Mouse (Mus musculus): ENCODE results near the gene Mybpc2. TPM values are rescaled to one million over a fixed set of nuclear protein-coding genes. Genes with fewer than 3 reads are reported as not detected.

Mybpc2 gene
- total RNA-seq, 2 experiments from 2014 or later, result not detected

Small RNA genes lying within 50 kb of the gene (microRNA-seq; reads per million reads assigned to microRNA genes)
- gene Mir7052, result 6.4 reads per million in 2 experiments
- 0.67 to 1.5 reads per million in 2 experiments for gene Mir7053

Other genes with a start within 250 kb of the Mybpc2 start
- 1 to 10 TPM; 3.5 to 3.9 TPM for gene Clec11a, start 217.8 kb downstream of the Mybpc2 start, total RNA-seq (2021)
- 100 to 1,000 TPM; 571 to 587 TPM for gene Shank1, start 214.4 kb downstream of the Mybpc2 start, total RNA-seq (2021)
- 10 to 100 TPM; 60.0 to 65.0 TPM for gene Syt3, start 140.6 kb downstream of the Mybpc2 start, total RNA-seq (2021)
- 1 to 10 TPM; 1.9 to 2.2 TPM for gene 1700008O03Rik, start 138.8 kb downstream of the Mybpc2 start, total RNA-seq (2021)
- 100 to 1,000 TPM; 268 to 278 TPM for gene Lrrc4b, start 95.6 kb downstream of the Mybpc2 start, total RNA-seq (2021)
- 10 to 100 TPM in 1 of 2 experiments, 1 to 10 TPM in 1; 9.6 to 10.1 TPM for gene Aspdh, start 59.3 kb downstream of the Mybpc2 start, total RNA-seq (2021)
- gene Josd2, start 56.7 kb downstream of the Mybpc2 start, total RNA-seq (2021), result 10 to 100 TPM; 73.6 to 86.0 TPM
- 100 to 1,000 TPM; 165 to 173 TPM for gene Emc10, start 28.1 kb downstream of the Mybpc2 start, total RNA-seq (2021)
- gene Fam71e1, start 28.1 kb downstream of the Mybpc2 start, total RNA-seq (2021), result 10 to 100 TPM; 17.4 to 18.9 TPM
- gene Spib, start 7.4 kb upstream of the Mybpc2 start, total RNA-seq (2021), result under 1 TPM in 1 of 2 experiments, not detected in 1; 0.11 TPM
- gene Pold1, start 24.2 kb upstream of the Mybpc2 start, total RNA-seq (2021), result 1 to 10 TPM; 5.7 to 6.0 TPM
- 10 to 100 TPM; 64.6 to 68.6 TPM for gene Nr1h2, start 29.3 kb upstream of the Mybpc2 start, total RNA-seq (2021)
- gene Napsa, start 47.7 kb upstream of the Mybpc2 start, total RNA-seq (2021), result under 1 TPM in 1 of 2 experiments, not detected in 1; 0.21 TPM
- 10 to 100 TPM; 85.1 to 94.3 TPM for gene Kcnc3, start 66.0 kb upstream of the Mybpc2 start, total RNA-seq (2021)
- gene Myh14, start 146.2 kb upstream of the Mybpc2 start, total RNA-seq (2021), result 10 to 100 TPM; 15.4 to 20.6 TPM
- gene Izumo2, start 184.1 kb upstream of the Mybpc2 start, total RNA-seq (2021), result not detected
- gene Vrk3, start 223.8 kb upstream of the Mybpc2 start, total RNA-seq (2021), result 10 to 100 TPM; 26.0 to 29.4 TPM
- under 1 TPM; 0.41 to 0.78 TPM for gene Zfp473, start 226.4 kb upstream of the Mybpc2 start, total RNA-seq (2021)